In the genomic region with DNA sequence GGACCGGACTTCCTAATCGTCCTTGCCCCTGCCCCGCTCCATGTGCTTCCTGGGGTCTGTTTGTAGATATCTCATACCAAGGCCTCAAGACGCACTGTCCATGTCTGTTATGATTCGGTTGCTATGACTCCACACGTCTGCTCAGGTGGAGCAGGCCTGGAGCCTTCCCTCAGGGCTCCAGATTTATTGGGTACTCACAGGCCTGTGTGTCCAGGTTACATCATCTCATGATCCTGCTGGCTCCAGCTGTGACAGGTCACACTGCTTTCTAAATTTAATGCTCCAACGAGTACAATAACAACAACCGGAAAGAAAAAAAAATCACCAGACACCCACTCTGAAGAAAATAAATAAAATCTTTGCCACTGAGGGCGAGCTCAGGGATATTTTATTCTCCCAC, we compare ENCODE assay signal across 14 mouse cellular contexts. TPM values are rescaled to one million over a fixed set of nuclear protein-coding genes. Genes with fewer than 3 reads are reported as not detected.
A peak's percentile ranks its signal among the peaks of the same experiment; 100 is the strongest.
DNase-seq lines count a peak whose midpoint lies in the region; ATAC-seq and TF ChIP-seq lines count a peak whose summit lies in the region.
"Had no signal": no experiment of that assay in that cellular context is flagged by ENCODE, and none has a peak within 500 bp of the region (broad histone marks: within the 10 kb centered on the region; RNA-seq: fewer than 3 reads in every experiment).

No protein-coding gene starts in this region.

- peaks cover 4% of the 10 kb centered on the region for H3K4me1 ChIP-seq in liver, adult 2 months (ENCODE audit: control insufficient read depth, insufficient read depth, low read length)
- H3K4me1 ChIP-seq in liver, embryonic 11.5 days (replicated peaks; ENCODE audit: control insufficient read depth, insufficient read depth, low read length) = peaks cover 5% of the 10 kb centered on the region; the same call in 1 of the 2 replicates
- 0 out of 2 replicates have a peak, but pooled peaks cover 8% of the 10 kb centered on the region for H3K4me1 ChIP-seq in forebrain, postnatal 0 days (ENCODE audit: insufficient read depth)

- H3K27ac ChIP-seq in liver, adult 2 months (replicated peaks; ENCODE audit: insufficient read depth, low read depth, low read length) = no peak overlapping the region; the same call in 1 of the 2 replicates
- H3K27ac ChIP-seq in liver, embryonic 11.5 days (ENCODE audit: low read depth, low read length) = no peak overlapping the region
- no peak overlapping the region for H3K27ac ChIP-seq in forebrain, postnatal 0 days (ENCODE audit: low read depth, low read length)
- H3K27ac ChIP-seq: embryonic facial prominence, embryonic 12.5 days; left cerebral cortex, adult 2 months; neural tube, embryonic 12.5 days had no signal

- TF ChIP-seq CTCF in liver, adult 2 months (IDR thresholded peaks at IDR 0.05; ENCODE audit: low read depth, low read length) = no peak
- TF ChIP-seq CTCF in forebrain, postnatal 0 days (IDR thresholded peaks at IDR 0.05; ENCODE audit: low read depth) = no peak

- H3K79me2 ChIP-seq in liver, adult 2 months (ENCODE audit: control insufficient read depth, insufficient read depth, low read length) = no peaks in the 10 kb centered on the region

- no peak overlapping the region for H3K4me3 ChIP-seq in liver, adult 2 months (ENCODE audit: insufficient read depth, low read depth, low read length)
- no peak overlapping the region for H3K4me3 ChIP-seq in liver, embryonic 11.5 days (ENCODE audit: low read depth, low read length)
- H3K4me3 ChIP-seq in forebrain, postnatal 0 days (ENCODE audit: low read depth, low read length) = no peak overlapping the region
- H3K4me3 ChIP-seq: embryonic facial prominence, embryonic 12.5 days; left cerebral cortex, adult 2 months; neural tube, embryonic 12.5 days had no signal

- no peaks in the 10 kb centered on the region for H3K36me3 ChIP-seq in liver, adult 2 months (ENCODE audit: control insufficient read depth, insufficient read depth, low read length)
- H3K36me3 ChIP-seq in liver, embryonic 11.5 days (ENCODE audit: control insufficient read depth, insufficient read depth, low read length) = no peaks in the 10 kb centered on the region
- H3K36me3 ChIP-seq in forebrain, postnatal 0 days (ENCODE audit: insufficient read depth) = no peaks in the 10 kb centered on the region
- H3K36me3 ChIP-seq: embryonic facial prominence, embryonic 12.5 days; neural tube, embryonic 12.5 days had no signal

- 47% methylated on average over 9 of the region's 9 CpGs for WGBS in liver, adult 2 months
- WGBS in liver, embryonic 11.5 days = 70% methylated on average over 9 of the region's 9 CpGs
- WGBS in forebrain, postnatal 0 days = 84% methylated on average over 9 of the region's 9 CpGs

- no peak for ATAC-seq in liver, embryonic 11.5 days (replicated peaks; ENCODE audit: low FRiP score)
- ATAC-seq in forebrain, postnatal 0 days = no peak
- ATAC-seq: hindbrain, embryonic 16.5 days had no signal

- no peak for TF ChIP-seq POLR2A in liver, adult 2 months (IDR thresholded peaks at IDR 0.05; ENCODE audit: extremely low read depth, insufficient read depth, low read length)

- H3K4me2 ChIP-seq in liver, embryonic 11.5 days = no peak overlapping the region
- no peak overlapping the region for H3K4me2 ChIP-seq in forebrain, postnatal 0 days (ENCODE audit: low read depth)
- H3K4me2 ChIP-seq: embryonic facial prominence, embryonic 12.5 days; neural tube, embryonic 12.5 days had no signal

- no peaks in the 10 kb centered on the region for H3K27me3 ChIP-seq in liver, adult 2 months (ENCODE audit: control insufficient read depth, insufficient read depth, low read length)
- no peaks in the 10 kb centered on the region for H3K27me3 ChIP-seq in liver, embryonic 11.5 days (replicated peaks; ENCODE audit: control insufficient read depth, insufficient read depth, low read length)
- no peaks in the 10 kb centered on the region for H3K27me3 ChIP-seq in forebrain, postnatal 0 days (ENCODE audit: insufficient read depth, low read length)
- H3K27me3 ChIP-seq: embryonic facial prominence, embryonic 12.5 days had no signal

- no peak overlapping the region for H3K9ac ChIP-seq in liver, adult 2 months (ENCODE audit: low read depth, low read length)
- no peak overlapping the region for H3K9ac ChIP-seq in liver, embryonic 11.5 days (ENCODE audit: low read depth, low read length)
- no peak overlapping the region for H3K9ac ChIP-seq in forebrain, postnatal 0 days
- H3K9ac ChIP-seq: embryonic facial prominence, embryonic 12.5 days; neural tube, embryonic 12.5 days had no signal

- H3K9me3 ChIP-seq in liver, embryonic 11.5 days (ENCODE audit: control insufficient read depth, low read length) = no peaks in the 10 kb centered on the region
- no peaks in the 10 kb centered on the region for H3K9me3 ChIP-seq in forebrain, postnatal 0 days (ENCODE audit: low read length)
- H3K9me3 ChIP-seq: neural tube, embryonic 12.5 days had no signal

- DNase-seq in adrenal gland, postnatal 14 days = peak; percentile 18
- DNase-seq in adrenal gland, adult 18-20 months (ENCODE audit: low spot score in 2 of 2) = no peak
- peak; percentile 19 for DNase-seq in liver, adult 2 months (ENCODE audit: extremely low read depth, low read depth, low spot score)
- DNase-seq in liver, embryonic 11.5 days (ENCODE audit: low spot score) = no peak
- DNase-seq in kidney, adult 8-10 months = peak; percentile 27 to 51
- peak; percentile 29 to 47 for DNase-seq in kidney, postnatal 4 days
- DNase-seq in frontal cortex, postnatal 25 days (ENCODE audit: low spot score in 2 of 2) = no peak
- no peak for DNase-seq in forebrain, postnatal 0 days
- DNase-seq: cerebellum, postnatal 36 days; thymus, adult 18-20 months had no signal

RNA-seq across cellular contexts. Expression of a gene that starts 48.7 kb away (rescaled TPM):
- total RNA-seq in adrenal gland, postnatal 14 days (2021) = 696 and 727 TPM in 2 replicates
- 100 to 1,000 TPM; 754 to 848 TPM for total RNA-seq in adrenal gland, adult 18-20 months (2021)
- 278 and 319 TPM in 2 replicates for total RNA-seq in liver, adult 2 months (2014; rRNA removed)
- polyA plus RNA-seq in liver, adult 2 months (2012; rRNA removed) = 34.3 and 41.4 TPM in 2 replicates
- polyA plus RNA-seq in liver, embryonic 11.5 days (2014; fragmentation: Nextera tagmentation; extraction: Ambion mirVana) = 326 TPM in 2 replicates
- 839 and 1,100 TPM in 2 replicates for total RNA-seq in forebrain, postnatal 0 days (2014; rRNA removed)
- 368 and 388 TPM in 2 replicates for polyA plus RNA-seq in forebrain, postnatal 0 days (2015; fragmentation: Nextera tagmentation; extraction: Ambion mirVana)

Comparison
In these comparisons a context has a peak if more than half of its experiments do, and no peak if none do; other contexts are left out.
1. DNase-seq: peak in adrenal gland, postnatal 14 days (single experiment), liver, adult 2 months (single experiment), kidney, adult 8-10 months (2 of 2) and kidney, postnatal 4 days (2 of 2); none in adrenal gland, adult 18-20 months (0 of 2), liver, embryonic 11.5 days (single experiment), frontal cortex, postnatal 25 days (0 of 2) and forebrain, postnatal 0 days (single experiment).